Mouse (Mus musculus) liver, adult 2 months (tissue): ENCODE measurements around the gene Endod1.

ENCODE experiments used
- CTCF ChIP-seq: fragments of 200-500 bp; IDR thresholded peaks from 2 replicates; pipeline ENCODE4 v1.5.1; 2011; ENCODE audit warnings: low read depth, low read length, control low read depth
- POLR2A ChIP-seq: fragments of 200-500 bp; IDR thresholded peaks from 2 replicates; pipeline ENCODE4 v1.6.1; 2011; ENCODE audit warnings: low read length, control low read depth; ENCODE audit not compliant: insufficient read depth; ENCODE audit errors: extremely low read depth

DNA sequence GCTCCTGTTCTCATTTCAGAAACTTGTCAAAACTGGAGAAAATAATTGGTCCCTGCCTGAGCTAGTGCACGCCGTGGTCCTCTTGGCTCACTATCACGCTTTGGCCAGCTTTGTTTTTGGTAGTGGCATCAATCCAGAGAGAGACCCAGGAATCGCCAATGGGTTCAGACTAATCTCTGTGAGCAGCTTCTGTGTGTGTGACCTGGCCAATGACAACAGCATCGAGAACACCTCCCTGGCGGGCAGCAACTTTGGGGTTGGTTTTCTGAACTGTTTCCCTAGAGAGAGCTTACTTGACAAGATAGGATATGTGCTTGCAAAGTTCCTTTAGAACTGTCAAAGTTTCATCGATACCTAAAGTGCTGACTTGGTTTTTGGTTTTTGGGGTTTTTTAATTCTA lies 66.8 kb downstream of the Endod1 start:
- TF ChIP-seq CTCF: no peak
- TF ChIP-seq POLR2A: no peak
